Mouse (Mus musculus) lung, postnatal 0 days (tissue): ENCODE data around the gene Ms4a18.
A peak's percentile ranks its signal among the peaks of the same experiment; 100 is the strongest.

Experiments used
- CTCF ChIP-seq: IDR thresholded peaks from 2 replicates; pipeline ENCODE4 v1.5.1; 2016; ENCODE audit warnings: antibody characterized with exemption, mild to moderate bottlenecking
- EP300 ChIP-seq: IDR thresholded peaks from 2 replicates; pipeline ENCODE4 v1.6.1; 2016; ENCODE audit warnings: antibody characterized with exemption, mild to moderate bottlenecking, control low read depth

- TF ChIP-seq EP300 (no peak), CTCF (peak; percentile 75)
Observed at GRCm38 (mm10) chr19:10983146-10983545, 34.7 kb downstream of the Ms4a18 start.
